Mouse (Mus musculus) megakaryocyte, embryonic 14.5 days (primary cell): ENCODE data around the gene Abtb2.

Experiments
- FLI1 ChIP-seq: IDR thresholded peaks from 2 replicates; pipeline ENCODE4 v1.6.1; 2012; ENCODE audit warnings: low read length, inconsistent platforms, mixed read lengths
- GATA1 ChIP-seq: IDR thresholded peaks from 3 replicates; pipeline ENCODE4 v1.6.1; 2012; ENCODE audit warnings: mixed read lengths, low read length, inconsistent platforms, borderline replicate concordance

DNA sequence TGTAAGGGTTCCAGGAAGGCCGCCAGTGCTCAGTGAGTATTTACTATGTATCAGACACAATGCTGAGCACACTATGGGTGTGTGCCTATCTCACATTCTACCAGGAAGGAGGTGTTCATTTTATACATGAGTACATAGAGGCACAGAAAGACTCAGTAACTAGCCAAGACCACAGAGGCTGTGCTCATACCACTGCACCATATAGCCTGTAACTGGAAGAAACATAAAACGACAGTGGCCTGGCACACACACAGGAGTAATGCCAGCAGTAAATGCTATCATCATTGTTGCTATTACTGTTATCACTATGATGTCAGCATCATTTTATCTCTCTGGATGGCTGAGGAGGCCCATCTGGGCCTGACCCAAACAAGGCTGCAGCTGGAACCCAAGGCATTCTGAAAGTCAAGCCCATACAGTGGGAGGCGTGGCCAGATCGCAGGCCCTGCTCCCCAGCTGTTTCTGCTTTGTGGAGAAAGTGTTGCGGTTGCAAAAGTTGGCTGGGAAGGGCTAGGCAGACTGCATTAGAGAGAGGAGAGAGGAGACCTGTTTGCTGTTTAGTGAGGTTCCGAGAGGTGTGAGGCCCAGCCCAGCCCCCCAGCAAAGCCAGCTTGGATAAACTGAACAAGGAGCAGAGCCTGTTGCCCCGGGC, 118.9 kb downstream of the Abtb2 start:
- no peak for TF ChIP-seq GATA1
- no peak for TF ChIP-seq FLI1
